Mouse (Mus musculus): ENCODE data around the gene Cfap299. TPM values are rescaled to one million over a fixed set of nuclear protein-coding genes. Genes with fewer than 3 reads are reported as not detected.

The Cfap299 gene
- polyA plus RNA-seq, 1 experiment from 2014 or later: 2.2 TPM

DNA sequence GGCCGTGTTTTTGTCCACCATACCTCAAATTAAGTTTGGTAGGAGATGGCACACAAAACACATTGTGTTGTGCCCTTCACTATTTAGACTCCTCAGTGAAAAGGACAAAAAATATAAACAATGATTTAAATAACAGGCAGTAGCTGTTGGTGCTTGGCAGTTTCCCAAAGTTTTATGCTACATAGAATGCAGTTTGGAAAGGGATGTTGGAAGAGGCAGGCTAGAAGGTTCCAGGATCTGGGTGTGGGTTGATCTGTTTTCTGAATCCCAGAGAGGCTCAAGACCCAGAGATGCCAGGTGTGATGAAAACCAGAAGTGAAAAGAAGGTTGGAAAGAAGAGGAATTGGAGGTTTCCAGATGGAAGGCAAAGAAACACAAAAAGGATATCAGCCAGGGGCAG, 73.1 kb downstream of the Cfap299 start:
- H3K27me3 ChIP-seq (replicated peaks): no peaks in the 10 kb centered on the region
- H3K4me3 ChIP-seq: no peak overlapping the region
- 89% methylated on average over 1 of the region's 1 CpGs for WGBS
- ATAC-seq (replicated peaks): no peak
- no peaks in the 10 kb centered on the region for H3K4me1 ChIP-seq
- no peak overlapping the region for H3K4me2 ChIP-seq
- no peak overlapping the region for H3K27ac ChIP-seq
- no peaks in the 10 kb centered on the region for H3K9me3 ChIP-seq
- no peaks in the 10 kb centered on the region for H3K36me3 ChIP-seq (replicated peaks)
- H3K9ac ChIP-seq: no peak overlapping the region

DNA sequence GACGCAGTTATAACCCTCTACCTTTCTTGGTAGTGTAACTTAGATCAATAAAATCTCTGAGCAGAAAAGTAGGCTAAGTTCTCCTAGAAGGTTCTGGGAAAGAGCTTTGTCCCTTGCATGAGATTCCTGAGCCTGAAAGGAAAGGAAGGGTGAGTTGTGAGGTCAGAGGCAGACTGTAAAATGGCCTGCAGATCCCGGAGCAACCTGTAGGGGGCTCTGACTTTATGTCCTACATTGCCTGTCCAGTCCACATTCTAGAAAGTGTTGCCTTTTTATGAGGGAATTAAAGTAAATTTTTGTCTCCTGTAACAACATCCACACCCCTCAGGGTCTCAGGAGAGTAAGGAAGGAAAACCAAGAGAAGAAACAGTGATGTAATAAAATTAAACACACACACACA, 81.0 kb downstream of the Cfap299 start:
- H3K4me2 ChIP-seq: no peak overlapping the region
- no peak for ATAC-seq (replicated peaks)
- no peak overlapping the region for H3K27ac ChIP-seq
- no peak overlapping the region for H3K4me3 ChIP-seq
- no peaks in the 10 kb centered on the region for H3K36me3 ChIP-seq (replicated peaks)
- 78% methylated on average over 2 of the region's 2 CpGs for WGBS
- H3K4me1 ChIP-seq: no peaks in the 10 kb centered on the region
- H3K27me3 ChIP-seq (replicated peaks): no peaks in the 10 kb centered on the region
- no peak overlapping the region for H3K9ac ChIP-seq
- H3K9me3 ChIP-seq: no peaks in the 10 kb centered on the region

DNA sequence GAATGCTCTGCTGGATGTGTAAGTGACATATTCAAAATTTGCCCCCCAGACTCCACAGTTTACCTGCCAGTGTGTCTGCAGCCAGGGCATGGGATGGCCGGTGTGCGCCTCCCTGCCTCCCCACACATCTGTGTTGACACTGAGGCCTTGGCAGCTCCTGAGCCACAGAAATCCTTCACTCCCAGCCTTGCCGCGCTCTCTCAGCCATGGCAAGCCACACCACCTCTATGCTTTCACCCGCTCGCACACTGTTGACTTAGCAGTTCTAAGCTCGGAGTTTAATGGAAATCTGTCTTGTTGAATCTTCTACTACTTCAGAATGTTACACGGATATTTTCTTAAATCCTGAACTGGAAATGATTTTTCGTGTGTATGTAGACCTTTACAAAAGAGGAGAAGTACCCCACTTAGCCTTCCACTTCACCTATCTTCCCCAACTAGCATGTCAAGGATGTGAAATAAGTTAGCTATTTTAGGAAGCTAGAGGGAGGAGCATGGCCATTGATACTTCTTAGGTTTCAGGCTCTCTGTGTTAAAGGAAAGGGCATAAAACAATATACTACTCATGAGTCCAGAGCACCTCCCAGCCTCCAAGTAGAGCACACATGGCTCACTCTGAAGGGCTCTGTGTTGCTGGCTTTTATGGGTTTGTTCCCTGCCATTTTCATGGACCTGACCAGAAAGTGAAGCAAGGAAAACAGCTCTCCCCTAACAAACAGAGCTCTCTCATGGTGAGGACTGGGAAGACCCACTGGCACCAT, 87.5 kb downstream of the Cfap299 start:
- H3K36me3 ChIP-seq (replicated peaks): no peaks in the 10 kb centered on the region
- no peaks in the 10 kb centered on the region for H3K27me3 ChIP-seq (replicated peaks)

DNA sequence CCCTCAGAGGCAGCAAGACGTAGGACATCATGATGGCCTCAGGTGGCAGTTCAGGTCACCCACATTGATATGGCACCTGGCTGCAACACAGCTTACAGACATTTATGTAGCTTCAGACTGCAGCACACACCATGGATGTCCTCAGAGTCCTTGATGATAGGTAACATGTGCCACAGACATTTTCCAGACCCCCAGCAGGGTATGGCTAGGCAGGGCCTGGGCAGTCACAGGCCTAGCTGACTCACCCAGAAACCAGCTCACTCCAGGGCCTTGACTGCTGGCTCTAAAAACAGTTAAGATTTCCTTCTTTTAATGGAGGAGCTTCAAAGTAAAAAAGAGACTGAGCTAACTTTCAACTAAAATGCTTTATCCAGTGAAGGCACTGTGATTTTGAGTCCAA, 95.9 kb downstream of the Cfap299 start:
- no peak overlapping the region for H3K4me3 ChIP-seq
- no peak for ATAC-seq (replicated peaks)
- WGBS: 94% methylated on average over 1 of the region's 1 CpGs
- H3K9me3 ChIP-seq: no peaks in the 10 kb centered on the region
- no peaks in the 10 kb centered on the region for H3K27me3 ChIP-seq (replicated peaks)
- H3K4me1 ChIP-seq: no peaks in the 10 kb centered on the region
- no peak overlapping the region for H3K9ac ChIP-seq
- no peak overlapping the region for H3K4me2 ChIP-seq
- H3K36me3 ChIP-seq (replicated peaks): no peaks in the 10 kb centered on the region
- no peak overlapping the region for H3K27ac ChIP-seq

More for the DNA sequence above, 87.5 kb downstream of the Cfap299 start:
- no peak for ATAC-seq (replicated peaks)
- Histone ChIP-seq H3K9me3 (no peaks in the 10 kb centered on the region), H3K4me3 (no peak overlapping the region), H3K4me1 (no peaks in the 10 kb centered on the region), H3K9ac (no peak overlapping the region), H3K4me2 (no peak overlapping the region), H3K27ac (no peak overlapping the region)
- WGBS: 87% methylated on average over 9 of the region's 9 CpGs

DNA sequence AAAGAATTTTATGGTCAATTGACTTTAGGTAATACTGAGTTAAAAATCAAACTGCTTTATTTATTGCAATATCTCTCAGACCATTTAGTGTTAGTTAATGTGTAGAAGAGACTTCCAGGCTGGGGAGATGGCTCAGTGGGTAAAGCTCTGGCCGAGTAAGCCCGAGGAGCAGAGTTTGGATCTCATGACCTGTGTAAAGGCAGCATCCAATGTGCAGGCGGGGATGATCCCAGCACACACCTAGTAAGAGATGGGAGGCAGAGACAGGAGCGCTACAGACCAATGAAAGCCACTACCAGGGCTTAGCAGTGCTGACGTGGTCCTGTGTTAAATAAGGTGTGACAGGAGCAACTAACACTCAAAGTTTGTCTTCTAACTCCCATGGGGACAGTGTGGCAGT, 97.0 kb downstream of the Cfap299 start:
- 89% methylated on average over 5 of the region's 5 CpGs for WGBS
- no peaks in the 10 kb centered on the region for H3K27me3 ChIP-seq (replicated peaks)
- H3K27ac ChIP-seq: no peak overlapping the region
- no peak overlapping the region for H3K9ac ChIP-seq
- no peaks in the 10 kb centered on the region for H3K4me1 ChIP-seq
- no peaks in the 10 kb centered on the region for H3K9me3 ChIP-seq
- H3K4me3 ChIP-seq: no peak overlapping the region
- ATAC-seq (replicated peaks): no peak
- H3K36me3 ChIP-seq (replicated peaks): no peaks in the 10 kb centered on the region
- H3K4me2 ChIP-seq: no peak overlapping the region

DNA sequence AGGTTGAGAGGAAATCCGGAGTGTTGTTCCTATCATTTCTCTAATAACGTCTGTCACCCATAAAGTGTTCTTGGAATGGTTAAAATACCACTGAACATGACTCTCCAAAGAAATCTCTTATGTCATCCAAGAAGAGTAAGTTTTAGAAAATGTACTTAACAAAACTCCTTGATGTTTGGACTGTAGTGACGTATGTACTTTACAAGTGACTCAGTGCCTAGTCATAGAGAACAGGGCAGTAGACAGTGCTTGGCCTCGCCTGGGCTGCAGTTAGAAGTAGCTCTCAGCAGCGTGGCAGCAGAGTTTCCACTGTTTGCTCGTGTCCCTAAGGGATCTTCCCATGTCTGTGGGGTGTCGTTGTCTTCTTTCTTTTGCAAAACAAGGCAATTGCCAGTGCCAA, 101.0 kb downstream of the Cfap299 start:
- WGBS: 77% methylated on average over 7 of the region's 7 CpGs
- H3K27me3 ChIP-seq (replicated peaks): no peaks in the 10 kb centered on the region
- no peak overlapping the region for H3K27ac ChIP-seq
- H3K4me1 ChIP-seq: no peaks in the 10 kb centered on the region
- no peaks in the 10 kb centered on the region for H3K36me3 ChIP-seq (replicated peaks)
- H3K4me2 ChIP-seq: no peak overlapping the region
- ATAC-seq (replicated peaks): no peak
- no peaks in the 10 kb centered on the region for H3K9me3 ChIP-seq
- H3K4me3 ChIP-seq: no peak overlapping the region
- no peak overlapping the region for H3K9ac ChIP-seq

DNA sequence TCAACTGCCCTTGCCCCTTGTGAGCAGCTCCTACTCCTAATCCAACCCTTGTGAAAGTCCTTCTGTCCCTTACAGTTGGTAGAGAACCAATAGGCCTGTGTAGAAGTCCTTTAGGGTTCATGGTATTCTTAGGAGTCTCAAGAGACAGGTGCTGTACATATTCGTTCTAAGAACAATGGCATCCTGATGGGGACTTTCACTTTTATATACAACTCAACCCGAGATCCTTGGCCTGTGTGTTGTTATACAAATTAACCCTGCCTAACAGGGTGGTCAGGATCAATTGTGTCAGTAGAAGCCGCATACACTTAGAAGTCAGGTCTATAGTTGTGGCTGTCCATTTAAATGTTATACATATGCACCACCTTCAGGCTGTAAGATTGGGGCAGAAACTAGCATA, 109.6 kb downstream of the Cfap299 start:
- no peaks in the 10 kb centered on the region for H3K4me1 ChIP-seq
- H3K4me2 ChIP-seq: no peak overlapping the region
- no peak overlapping the region for H3K27ac ChIP-seq
- 65% methylated on average over 3 of the region's 3 CpGs for WGBS
- no peak overlapping the region for H3K4me3 ChIP-seq
- H3K36me3 ChIP-seq (replicated peaks): no peaks in the 10 kb centered on the region
- H3K27me3 ChIP-seq (replicated peaks): no peaks in the 10 kb centered on the region
- no peak for ATAC-seq (replicated peaks)
- no peak overlapping the region for H3K9ac ChIP-seq
- H3K9me3 ChIP-seq: no peaks in the 10 kb centered on the region

DNA sequence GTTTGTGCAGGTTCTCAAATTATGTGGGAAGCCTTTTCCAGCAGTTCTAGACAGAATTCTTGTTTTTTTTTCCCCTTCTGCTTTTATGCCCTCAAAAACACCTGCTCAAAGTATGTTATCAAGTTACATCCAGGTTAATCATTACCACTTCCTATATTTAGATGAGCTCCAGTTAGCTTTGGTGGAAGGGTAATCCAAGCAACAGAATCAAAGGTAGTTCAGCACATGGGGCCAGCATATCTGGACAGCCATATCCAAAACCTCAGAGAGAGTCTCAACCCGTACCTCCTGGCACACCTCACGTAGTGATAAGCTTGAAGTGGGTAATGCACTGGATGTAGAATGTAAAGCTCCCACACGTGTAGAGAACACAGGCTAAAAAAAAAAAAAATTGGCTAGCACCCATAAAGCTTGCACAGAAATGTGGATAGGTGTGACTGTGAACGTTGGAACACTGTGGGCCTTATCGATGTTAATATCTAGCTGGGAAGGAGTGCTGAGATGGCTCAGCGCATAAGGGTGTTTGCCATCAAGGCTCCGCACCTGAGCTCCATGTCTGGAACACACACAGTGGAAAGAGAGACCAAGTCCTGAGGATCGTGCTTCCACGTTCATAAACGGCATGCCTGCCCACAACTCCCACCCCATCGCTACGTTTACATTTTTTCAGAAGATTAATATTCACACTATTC, 117.8 kb downstream of the Cfap299 start:
- ATAC-seq (replicated peaks): no peak
- no peaks in the 10 kb centered on the region for H3K4me1 ChIP-seq
- H3K27me3 ChIP-seq (replicated peaks): no peaks in the 10 kb centered on the region
- H3K27ac ChIP-seq: no peak overlapping the region
- no peaks in the 10 kb centered on the region for H3K9me3 ChIP-seq
- no peaks in the 10 kb centered on the region for H3K36me3 ChIP-seq (replicated peaks)
- no peak overlapping the region for H3K4me2 ChIP-seq
- H3K9ac ChIP-seq: no peak overlapping the region
- H3K4me3 ChIP-seq: no peak overlapping the region
- 92% methylated on average over 12 of the region's 12 CpGs for WGBS

DNA sequence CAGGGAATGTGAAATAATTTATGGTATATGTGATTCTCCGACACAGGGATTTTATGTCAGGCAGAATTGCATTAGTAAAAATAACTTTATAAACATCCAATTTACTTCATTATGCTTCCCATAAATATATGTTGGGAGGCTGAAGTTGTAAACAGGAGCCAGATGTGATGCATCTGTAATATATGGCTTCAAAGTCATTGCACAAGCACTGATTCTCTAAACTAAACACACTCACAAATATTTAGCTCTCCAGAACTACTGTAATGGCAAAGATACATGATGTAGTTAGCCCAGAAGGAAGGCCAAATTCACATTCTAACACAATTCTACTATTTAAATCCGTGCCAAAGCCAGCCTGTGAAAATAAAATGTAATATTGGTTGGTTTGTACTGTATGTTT, 120.8 kb downstream of the Cfap299 start:
- Histone ChIP-seq H3K4me1 (no peaks in the 10 kb centered on the region), H3K27ac (no peak overlapping the region), H3K4me3 (no peak overlapping the region), H3K9ac (no peak overlapping the region), H3K9me3 (no peaks in the 10 kb centered on the region), H3K36me3 (replicated peaks) (no peaks in the 10 kb centered on the region), H3K4me2 (no peak overlapping the region), H3K27me3 (replicated peaks) (no peaks in the 10 kb centered on the region)
- no peak for ATAC-seq (replicated peaks)
- WGBS: 92% methylated on average over 2 of the region's 2 CpGs

DNA sequence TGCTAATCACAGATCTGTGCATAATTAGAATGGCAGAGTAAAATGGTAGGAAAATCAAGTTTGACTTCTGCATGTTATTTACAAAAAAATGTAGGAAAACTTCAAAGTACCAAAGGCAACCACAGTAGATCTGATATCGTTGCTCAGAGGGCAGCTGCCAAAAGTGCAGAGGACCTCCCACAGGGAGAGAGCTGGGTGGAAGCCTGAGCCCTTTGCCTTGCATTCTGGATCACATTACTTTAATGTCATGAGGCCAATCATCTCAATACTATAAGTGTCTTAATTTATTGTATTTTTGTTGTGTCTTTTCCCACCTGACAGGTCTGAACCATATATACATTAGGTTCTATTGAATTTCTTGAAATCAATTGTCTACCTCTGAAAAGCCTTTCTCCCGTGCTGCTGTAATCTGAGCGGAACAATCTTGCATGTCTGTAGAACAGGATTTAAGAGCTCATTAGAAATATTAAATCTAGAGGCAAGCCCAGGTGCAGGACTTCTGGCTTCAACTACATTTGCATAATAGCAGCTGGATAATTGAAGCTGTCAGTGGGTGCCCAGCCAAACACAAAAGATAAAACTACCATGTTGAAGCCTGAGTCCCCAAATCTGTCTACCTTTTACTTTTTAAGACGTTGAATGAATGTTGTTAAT, 137.9 kb downstream of the Cfap299 start:
- Histone ChIP-seq H3K27ac (no peak overlapping the region), H3K36me3 (replicated peaks) (no peaks in the 10 kb centered on the region), H3K4me3 (no peak overlapping the region), H3K4me1 (no peaks in the 10 kb centered on the region), H3K4me2 (no peak overlapping the region), H3K9me3 (no peaks in the 10 kb centered on the region), H3K27me3 (replicated peaks) (no peaks in the 10 kb centered on the region), H3K9ac (no peak overlapping the region)
- ATAC-seq (replicated peaks): no peak
- WGBS: 41% methylated on average over 4 of the region's 4 CpGs

DNA sequence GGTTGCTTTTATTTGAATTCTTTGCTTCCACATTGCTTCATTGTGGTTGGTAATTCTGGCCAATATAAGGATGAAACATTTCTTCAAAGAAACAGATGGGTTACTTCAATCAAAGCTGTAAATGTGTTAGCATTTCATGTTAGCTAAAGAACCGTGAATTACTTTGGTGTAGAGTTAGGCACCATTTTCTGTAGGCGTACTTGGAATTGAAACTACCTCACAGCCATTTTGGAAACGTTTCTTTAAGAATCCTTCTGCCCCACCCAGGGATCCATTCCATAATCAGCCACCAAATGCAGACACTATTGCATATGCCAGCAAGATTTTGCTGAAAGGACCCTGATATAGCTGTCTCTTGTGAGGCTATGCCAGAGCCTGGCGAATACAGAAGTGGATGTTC, 140.9 kb downstream of the Cfap299 start:
- no peak for ATAC-seq (replicated peaks)
- no peak overlapping the region for H3K27ac ChIP-seq
- H3K4me3 ChIP-seq: no peak overlapping the region
- H3K4me2 ChIP-seq: no peak overlapping the region
- no peaks in the 10 kb centered on the region for H3K36me3 ChIP-seq (replicated peaks)
- H3K27me3 ChIP-seq (replicated peaks): no peaks in the 10 kb centered on the region
- no peaks in the 10 kb centered on the region for H3K4me1 ChIP-seq
- H3K9me3 ChIP-seq: no peaks in the 10 kb centered on the region
- WGBS: 86% methylated on average over 4 of the region's 4 CpGs
- H3K9ac ChIP-seq: no peak overlapping the region

DNA sequence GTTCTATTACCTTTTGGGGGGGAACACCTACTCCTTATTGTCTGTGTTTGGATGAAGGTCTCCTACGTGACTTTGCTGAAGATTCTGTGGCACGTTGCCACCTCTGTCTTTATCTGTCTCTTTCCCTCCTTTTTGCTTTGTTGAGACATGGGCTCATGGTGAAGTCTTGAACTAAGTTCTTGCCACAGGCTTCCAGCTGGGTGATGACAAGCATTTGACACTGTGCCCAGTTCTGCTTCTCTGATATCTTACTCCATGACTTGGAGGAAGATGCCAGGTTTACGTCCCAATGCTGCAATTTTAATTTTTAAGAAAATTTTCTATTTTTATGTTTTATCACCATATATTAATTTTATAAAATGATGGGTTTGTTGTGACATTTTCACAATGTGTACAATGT, 147.4 kb downstream of the Cfap299 start:
- Histone ChIP-seq H3K4me2 (no peak overlapping the region), H3K27ac (no peak overlapping the region), H3K4me3 (no peak overlapping the region), H3K9me3 (no peaks in the 10 kb centered on the region), H3K9ac (no peak overlapping the region), H3K27me3 (replicated peaks) (no peaks in the 10 kb centered on the region), H3K36me3 (replicated peaks) (no peaks in the 10 kb centered on the region), H3K4me1 (no peaks in the 10 kb centered on the region)
- no peak for ATAC-seq (replicated peaks)
- WGBS: 94% methylated on average over 3 of the region's 3 CpGs

DNA sequence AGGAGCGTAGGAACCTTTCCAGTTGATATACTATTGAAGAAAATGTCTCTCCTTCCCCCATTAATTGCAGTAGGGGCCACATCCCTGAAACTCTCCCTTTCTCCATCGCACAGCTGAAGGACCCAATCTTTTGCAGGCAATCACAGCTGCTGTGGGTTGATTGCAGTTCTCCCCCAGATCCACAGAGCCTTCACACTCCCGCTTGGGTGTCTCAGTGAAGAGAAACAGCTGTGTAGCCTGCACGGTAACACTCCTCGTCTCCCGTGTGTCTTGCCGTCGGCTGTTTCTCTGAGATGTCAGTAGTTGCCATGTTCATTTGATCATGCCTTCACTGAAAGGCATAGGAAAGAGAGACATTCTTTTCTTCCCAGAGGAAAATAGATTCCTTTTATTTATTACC, 148.2 kb downstream of the Cfap299 start:
- ATAC-seq (replicated peaks): no peak
- H3K9me3 ChIP-seq: no peaks in the 10 kb centered on the region
- 85% methylated on average over 8 of the region's 8 CpGs for WGBS
- H3K36me3 ChIP-seq (replicated peaks): no peaks in the 10 kb centered on the region
- no peak overlapping the region for H3K9ac ChIP-seq
- no peak overlapping the region for H3K4me3 ChIP-seq
- no peak overlapping the region for H3K4me2 ChIP-seq
- H3K27me3 ChIP-seq (replicated peaks): no peaks in the 10 kb centered on the region
- no peak overlapping the region for H3K27ac ChIP-seq
- H3K4me1 ChIP-seq: no peaks in the 10 kb centered on the region
